Mouse (Mus musculus) natural killer cell, adult 2 months (primary cell): ENCODE measurements around the gene Nid2.
A peak's percentile ranks its signal among the peaks of the same experiment; 100 is the strongest.

ENCODE experiments used
- DNase-seq, 2 experiments: peaks; one replicate each; pipeline ENCODE4 v3.0.0; 2022; ENCODE audit warnings: low spot score in 2 of 2

Gene Nid2

GRCm38 (mm10) chr14:19751025-19751771, at the start of gene Nid2:
Gene Nid2, plus strand, starts transcription at chr14:19751265.
- peak; percentile 47 to 51 for DNase-seq

- DNase-seq, result no peak
Observed at GRCm38 (mm10) chr14:19701546-19701945, 49.5 kb upstream of the Nid2 start.

DNA sequence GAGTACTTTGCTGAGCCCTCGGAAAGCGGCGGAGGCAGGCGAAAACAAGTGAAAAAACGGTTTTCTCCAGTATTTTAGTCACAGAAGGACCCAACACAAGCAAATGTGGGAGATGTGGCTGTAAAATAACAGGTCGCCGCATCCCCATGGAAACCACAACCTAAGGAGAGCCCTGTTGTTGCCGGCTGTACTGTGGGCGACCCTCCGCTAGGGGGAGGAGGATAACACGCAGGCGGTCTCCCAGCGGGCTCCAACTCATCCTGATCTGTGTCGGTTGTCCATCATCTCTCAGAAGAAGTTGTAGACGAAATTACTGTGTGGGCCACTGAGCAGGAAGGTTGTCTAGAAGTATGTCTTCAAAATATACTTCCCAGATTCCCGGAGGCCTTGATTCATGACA, 45.4 kb upstream of the Nid2 start:
- DNase-seq, result peak; percentile 55 to 66

DNA sequence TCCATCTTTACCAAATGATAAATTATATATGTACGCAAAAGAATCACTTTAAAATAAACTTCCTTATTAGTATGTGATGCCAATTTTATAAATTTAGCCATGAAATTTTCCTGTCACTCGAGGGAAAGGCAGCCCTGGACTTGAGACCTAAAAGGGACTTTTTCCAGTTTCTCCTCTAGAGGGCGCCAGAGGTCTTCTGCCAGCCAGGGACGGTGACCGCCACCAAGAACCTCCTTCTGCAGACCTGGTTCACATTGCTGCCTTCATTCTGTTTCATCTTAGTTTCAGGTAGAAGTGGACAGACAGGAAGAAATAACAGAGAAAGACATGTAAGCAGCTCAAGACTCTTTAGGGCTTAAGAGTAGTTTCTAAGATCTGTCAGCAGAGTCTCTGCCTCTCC, 44.6 kb upstream of the Nid2 start:
- peak; percentile 53 to 68 for DNase-seq

- DNase-seq, result no peak
Observed at GRCm38 (mm10) chr14:19706997-19707396, 44.1 kb upstream of the Nid2 start.

GRCm38 (mm10) chr14:19707721-19708507, 43.2 kb upstream of the Nid2 start:
- no peak for DNase-seq

DNA sequence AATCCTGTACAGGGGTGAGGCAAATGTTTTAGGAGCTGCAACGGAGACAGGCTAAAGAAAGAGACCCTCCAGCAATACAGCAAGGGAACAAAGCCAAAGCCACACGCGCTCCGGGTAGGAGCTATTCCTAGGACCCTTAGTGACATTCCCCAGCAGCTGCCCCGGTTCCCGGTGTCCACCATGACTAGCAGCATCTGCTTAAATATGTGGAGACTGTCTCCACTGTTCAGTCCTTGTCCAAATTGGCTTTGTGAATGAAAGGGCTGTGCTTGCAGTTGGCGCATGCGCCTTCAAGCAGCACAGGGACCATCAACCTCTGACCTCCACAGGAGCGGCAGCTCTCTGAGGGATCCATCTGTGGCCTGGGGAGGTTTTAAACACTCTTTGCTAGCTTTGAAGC, 41.9 kb upstream of the Nid2 start:
- no peak for DNase-seq

GRCm38 (mm10) chr14:19711771-19712170, 39.3 kb upstream of the Nid2 start:
- DNase-seq, result no peak

GRCm38 (mm10) chr14:19713067-19713466, 38.0 kb upstream of the Nid2 start:
- peak; percentile 26 to 27 for DNase-seq

GRCm38 (mm10) chr14:19719077-19719476, 32.0 kb upstream of the Nid2 start:
- no peak for DNase-seq

- no peak for DNase-seq
Observed at GRCm38 (mm10) chr14:19720044-19720611, 30.9 kb upstream of the Nid2 start.

DNA sequence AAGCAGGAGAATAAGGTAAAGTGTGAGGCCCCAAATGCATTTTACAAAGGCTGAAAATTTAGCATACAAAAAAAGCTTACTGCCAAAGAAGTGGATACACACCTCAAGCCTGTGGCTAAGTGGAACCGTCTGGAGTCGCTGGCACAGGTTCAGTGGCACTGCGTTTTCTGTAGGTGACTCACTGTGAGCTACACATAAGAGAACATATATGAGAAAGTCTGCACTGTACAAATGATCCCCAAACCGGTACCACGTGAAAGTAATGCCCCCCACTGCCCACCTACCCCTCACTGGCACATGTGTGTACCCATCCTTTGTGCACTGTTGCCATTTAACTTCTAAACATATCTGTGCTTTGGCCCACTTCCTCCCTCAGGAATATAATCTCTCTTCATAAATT, 22.8 kb upstream of the Nid2 start:
- no peak for DNase-seq

GRCm38 (mm10) chr14:19728737-19729136, 22.3 kb upstream of the Nid2 start:
- no peak for DNase-seq

- DNase-seq, result no peak
Observed at GRCm38 (mm10) chr14:19732097-19732496, 19.0 kb upstream of the Nid2 start.

DNA sequence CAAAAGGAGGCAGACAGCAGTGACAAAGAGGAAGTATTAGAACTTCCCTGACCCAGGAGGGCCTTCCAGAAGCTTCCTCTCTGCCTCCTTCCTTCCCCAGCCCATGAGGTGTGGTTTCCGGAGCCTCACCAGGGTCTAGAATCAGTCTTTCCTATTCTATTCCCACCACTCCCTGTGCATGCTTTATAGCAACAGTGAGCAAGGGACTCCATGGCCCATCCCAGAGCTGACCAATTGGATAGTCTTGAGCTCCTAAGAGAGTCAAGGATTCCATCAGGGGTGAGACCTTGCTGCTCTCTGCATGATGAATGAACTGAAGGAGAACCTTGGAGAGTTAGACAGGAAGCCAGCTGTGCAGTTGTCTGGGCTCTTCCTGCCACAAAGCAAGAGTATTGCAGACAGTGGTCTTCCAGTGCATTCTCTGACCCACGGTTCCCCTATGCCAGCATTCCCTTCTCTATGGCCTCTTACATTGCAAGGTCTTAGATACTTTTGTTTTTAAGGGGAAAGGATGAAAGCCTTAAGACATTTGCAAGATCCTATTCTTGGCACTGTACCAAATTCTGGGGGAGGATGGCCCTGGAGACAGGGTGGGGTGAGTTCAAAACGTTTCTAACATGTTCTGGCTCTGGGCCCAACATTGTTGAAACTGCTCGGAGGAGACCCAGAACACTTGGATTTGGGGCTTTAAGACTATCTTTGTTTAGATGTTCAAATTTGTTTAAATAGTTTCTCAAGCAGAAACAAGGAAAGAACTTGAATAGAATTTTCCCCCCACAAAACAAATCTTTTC, 17.4 kb upstream of the Nid2 start:
- DNase-seq, result no peak

DNA sequence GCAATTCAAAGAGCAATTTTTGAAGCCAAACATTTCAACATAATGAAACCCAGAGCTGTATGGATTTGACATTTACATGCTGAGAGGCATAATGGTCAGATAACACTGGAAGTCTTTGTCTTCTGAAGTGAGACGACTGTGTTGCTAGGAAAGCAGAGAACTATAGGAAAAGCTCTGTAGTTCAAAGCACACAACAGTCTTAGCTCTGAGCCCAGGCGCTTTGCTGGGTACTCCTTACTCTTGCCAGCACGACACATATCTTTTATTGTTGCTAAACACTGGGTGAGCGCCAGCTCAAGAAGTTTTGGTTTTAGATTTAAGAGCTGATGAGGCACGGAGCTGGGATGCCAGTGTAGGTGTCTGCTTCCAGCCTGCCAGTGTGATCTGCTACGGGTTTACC, 15.8 kb upstream of the Nid2 start:
- no peak for DNase-seq

DNA sequence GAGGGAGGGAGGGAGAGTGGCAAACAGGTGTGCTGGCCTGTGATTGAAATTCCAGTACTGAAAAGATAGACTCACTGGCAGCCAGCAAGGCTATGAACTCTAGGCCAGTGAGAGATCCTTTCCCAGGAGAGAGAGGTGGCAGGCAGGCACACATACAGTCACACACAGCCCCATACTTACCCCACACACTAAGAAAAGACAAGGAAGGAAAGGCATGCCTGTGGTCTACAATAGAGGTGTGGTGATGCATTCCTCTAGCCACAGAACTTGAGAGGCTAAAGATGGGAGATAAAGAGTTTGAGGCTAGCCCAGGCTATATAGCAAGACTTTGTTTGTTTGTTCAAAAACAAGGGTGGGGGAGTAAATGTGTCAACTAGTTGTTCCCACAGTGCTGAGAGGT, 13.5 kb upstream of the Nid2 start:
- DNase-seq, result no peak

- no peak for DNase-seq
Observed at GRCm38 (mm10) chr14:19738094-19738843, 12.8 kb upstream of the Nid2 start.

GRCm38 (mm10) chr14:19739416-19740146, 11.5 kb upstream of the Nid2 start:
- no peak for DNase-seq

DNA sequence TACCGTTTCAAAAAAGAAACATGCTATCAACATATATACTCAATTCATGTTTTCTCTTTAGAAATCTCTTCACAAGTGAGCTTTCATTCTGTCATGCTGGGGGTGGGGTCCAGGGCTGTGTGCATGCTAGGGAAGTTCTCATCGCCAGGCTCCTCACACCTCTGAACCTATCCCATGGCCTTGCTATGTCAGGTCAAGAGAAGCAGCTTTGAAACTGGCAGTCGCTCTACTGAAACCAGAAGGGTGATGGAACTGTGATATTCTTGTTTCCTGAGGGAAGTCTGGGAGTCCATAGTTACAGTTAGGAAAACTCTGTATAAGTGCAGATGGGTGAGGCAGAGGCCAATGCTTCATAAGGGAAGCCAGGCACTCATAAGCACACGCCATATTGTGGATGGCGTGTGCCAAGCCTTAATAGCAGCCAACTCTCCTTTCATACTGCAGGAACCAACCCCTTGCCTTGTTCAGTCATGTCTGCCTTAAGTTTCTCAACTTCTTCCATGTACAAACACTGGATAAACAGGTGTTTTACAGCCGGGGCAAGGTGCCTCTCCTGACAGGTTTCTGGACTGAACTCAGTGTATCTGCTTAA, 10.8 kb upstream of the Nid2 start:
- no peak for DNase-seq
